Mouse (Mus musculus): ENCODE data around the gene Cdadc1. TPM values are rescaled to one million over a fixed set of nuclear protein-coding genes. Genes with fewer than 3 reads are reported as not detected.

The Cdadc1 gene
- polyA plus RNA-seq, 1 experiment from 2014 or later: 29.2 TPM

DNA sequence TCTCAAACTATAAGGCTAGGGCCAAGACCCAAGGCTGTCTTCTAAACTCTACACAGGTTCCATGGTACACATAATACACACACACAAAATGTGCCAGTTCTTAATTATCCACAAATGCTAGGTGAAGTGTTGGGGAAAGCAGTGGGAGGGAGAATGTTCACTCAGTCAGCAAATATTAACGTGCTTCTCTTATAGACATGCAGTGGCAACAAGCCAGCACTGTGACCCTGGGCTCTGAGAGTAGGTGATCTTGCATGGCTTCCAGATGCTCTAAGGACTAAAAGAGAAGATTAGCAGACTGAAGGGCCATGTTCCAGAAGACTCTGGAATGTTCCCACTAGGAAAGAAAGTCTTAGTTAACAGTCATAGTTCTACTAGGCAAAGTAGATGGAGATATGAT is 67.0 kb downstream of the Cdadc1 start:
- H3K9me3 ChIP-seq (replicated peaks): no peaks in the 10 kb centered on the region
- no peak for DNase-seq (ENCODE audit: low spot score)
- no peaks in the 10 kb centered on the region for H3K27me3 ChIP-seq (ENCODE audit: low read depth, poor library complexity, severe bottlenecking)
- no peaks in the 10 kb centered on the region for H3K36me3 ChIP-seq
- H3K27ac ChIP-seq: no peak overlapping the region
- no peak overlapping the region for H3K4me3 ChIP-seq
- no peaks in the 10 kb centered on the region for H3K4me1 ChIP-seq
- 100% methylated on average over 1 of the region's 1 CpGs for WGBS

DNA sequence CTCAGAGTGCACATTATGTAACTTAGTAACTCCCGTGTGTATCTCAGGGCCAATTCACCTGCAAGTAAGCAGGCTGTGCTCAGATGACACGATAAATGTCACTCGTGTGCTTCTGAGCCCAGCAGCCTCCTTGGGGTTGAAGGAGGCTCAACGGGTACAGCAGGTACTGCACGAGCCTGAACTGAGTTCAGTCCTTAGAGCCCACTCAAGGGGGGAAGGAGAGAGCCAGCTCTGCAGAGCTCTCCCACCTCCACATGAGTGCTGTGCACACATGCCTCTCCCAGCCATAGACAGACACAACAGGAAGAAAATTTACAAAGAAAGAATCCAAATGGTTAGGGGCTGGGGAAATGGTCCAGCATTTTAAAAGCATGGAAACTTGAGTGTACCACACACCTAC is 71.9 kb downstream of the Cdadc1 start:
- H3K27ac ChIP-seq: no peak overlapping the region
- no peaks in the 10 kb centered on the region for H3K27me3 ChIP-seq (ENCODE audit: low read depth, poor library complexity, severe bottlenecking)
- 90% methylated on average over 5 of the region's 5 CpGs for WGBS
- DNase-seq (ENCODE audit: low spot score): no peak
- no peaks in the 10 kb centered on the region for H3K4me1 ChIP-seq
- no peak overlapping the region for H3K4me3 ChIP-seq
- no peaks in the 10 kb centered on the region for H3K9me3 ChIP-seq (replicated peaks)
- no peaks in the 10 kb centered on the region for H3K36me3 ChIP-seq

DNA sequence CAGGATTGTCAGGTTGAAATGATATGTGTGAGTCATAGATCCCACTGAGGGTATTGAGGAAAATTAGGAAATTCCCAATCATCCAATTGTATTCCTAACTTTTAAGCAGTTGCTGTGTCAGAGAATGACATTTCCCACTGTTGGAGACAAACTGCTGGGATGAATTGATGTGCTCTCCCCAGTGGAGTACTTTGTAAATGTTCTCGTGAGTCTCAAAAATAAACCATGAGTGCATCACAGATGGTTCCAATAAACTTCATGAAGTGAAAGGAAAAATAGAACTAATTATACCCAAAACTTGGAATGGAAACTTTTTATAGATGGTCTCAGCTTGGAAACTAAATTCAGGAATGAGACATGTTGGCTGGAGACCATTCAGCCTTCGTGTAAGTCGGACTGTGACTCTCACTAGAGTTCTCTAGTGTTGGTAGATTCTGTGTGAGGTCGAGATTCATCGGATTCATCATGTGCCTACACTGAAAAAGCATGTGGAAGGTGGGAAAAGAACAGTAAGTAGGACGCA is 83.8 kb downstream of the Cdadc1 start:
- no peaks in the 10 kb centered on the region for H3K9me3 ChIP-seq (replicated peaks)
- 85% methylated on average over 6 of the region's 6 CpGs for WGBS
- H3K27ac ChIP-seq: no peak overlapping the region
- H3K4me1 ChIP-seq: no peaks in the 10 kb centered on the region
- DNase-seq (ENCODE audit: low spot score): no peak
- no peaks in the 10 kb centered on the region for H3K27me3 ChIP-seq (ENCODE audit: low read depth, poor library complexity, severe bottlenecking)
- no peaks in the 10 kb centered on the region for H3K36me3 ChIP-seq
- no peak overlapping the region for H3K4me3 ChIP-seq

Other genes with a start within 250 kb of the Cdadc1 start
- 0.23 and 0.29 TPM in 2 replicates for gene Phf11d, start 232.5 kb downstream of the Cdadc1 start, polyA plus RNA-seq (2016; fragmentation: Nextera tagmentation; extraction: Ambion mirVana)
- 0.66 and 0.73 TPM in 2 replicates for gene Phf11c, start 202.6 kb downstream of the Cdadc1 start, polyA plus RNA-seq (2016; fragmentation: Nextera tagmentation; extraction: Ambion mirVana)
- gene Setdb2, start 157.1 kb downstream of the Cdadc1 start, polyA plus RNA-seq (2016; fragmentation: Nextera tagmentation; extraction: Ambion mirVana): 10.4 and 13.1 TPM in 2 replicates
- 44.4 and 44.6 TPM in 2 replicates for gene Cab39l, start 157.0 kb downstream of the Cdadc1 start, polyA plus RNA-seq (2016; fragmentation: Nextera tagmentation; extraction: Ambion mirVana)
- 13.0 and 22.5 TPM in 2 replicates for gene Shisa2, start 27.3 kb upstream of the Cdadc1 start, polyA plus RNA-seq (2016; fragmentation: Nextera tagmentation; extraction: Ambion mirVana)